Mouse (Mus musculus) cerebellum, postnatal 25 days (tissue): ENCODE measurements around the gene Slc38a4.

ENCODE experiments used
- DNase-seq, 2 experiments: peaks; one replicate each; pipeline ENCODE4 v3.0.0; 2021; ENCODE audit warnings: mixed read lengths in 2 of 2

Gene Slc38a4

GRCm38 (mm10) chr15:97011599-97012372 is 44.0 kb downstream of the Slc38a4 start:
- DNase-seq, result no peak

GRCm38 (mm10) chr15:97009271-97009670 is 46.5 kb downstream of the Slc38a4 start:
- DNase-seq, result no peak

GRCm38 (mm10) chr15:97005631-97006234 is 50.0 kb downstream of the Slc38a4 start:
- DNase-seq, result no peak

- no peak for DNase-seq
These were observed 51.3 kb downstream of the Slc38a4 start for GRCm38 (mm10) chr15:97004525-97004867.

GRCm38 (mm10) chr15:97003851-97004524 is 51.8 kb downstream of the Slc38a4 start:
- DNase-seq, result no peak

- DNase-seq, result peak; percentile 4
These were observed 52.6 kb downstream of the Slc38a4 start for GRCm38 (mm10) chr15:97003186-97003585.

- peak; percentile 7 to 8 for DNase-seq
These were observed 53.0 kb downstream of the Slc38a4 start for GRCm38 (mm10) chr15:97002752-97003151.

- no peak for DNase-seq
These were observed 53.9 kb downstream of the Slc38a4 start for GRCm38 (mm10) chr15:97001886-97002285.

GRCm38 (mm10) chr15:97001416-97001815 is 54.3 kb downstream of the Slc38a4 start:
- DNase-seq, result no peak

GRCm38 (mm10) chr15:97000319-97001251 is 55.2 kb downstream of the Slc38a4 start:
- DNase-seq, result no peak

- no peak for DNase-seq
These were observed 56.4 kb downstream of the Slc38a4 start for GRCm38 (mm10) chr15:96999401-96999800.

GRCm38 (mm10) chr15:96985618-96986017 is 70.1 kb downstream of the Slc38a4 start:
- no peak for DNase-seq

GRCm38 (mm10) chr15:96983581-96984330 is 72.0 kb downstream of the Slc38a4 start:
- DNase-seq, result no peak

- DNase-seq, result no peak
These were observed 80.6 kb downstream of the Slc38a4 start for GRCm38 (mm10) chr15:96975125-96975524.

- DNase-seq, result no peak
These were observed 81.6 kb downstream of the Slc38a4 start for GRCm38 (mm10) chr15:96974131-96974530.

- no peak for DNase-seq
These were observed 82.4 kb downstream of the Slc38a4 start for GRCm38 (mm10) chr15:96973370-96973769.

- DNase-seq, result no peak
These were observed 83.0 kb downstream of the Slc38a4 start for GRCm38 (mm10) chr15:96972706-96973274.

- no peak for DNase-seq
These were observed 83.8 kb downstream of the Slc38a4 start for GRCm38 (mm10) chr15:96971906-96972305.

GRCm38 (mm10) chr15:96969792-96970191 is 86.0 kb downstream of the Slc38a4 start:
- no peak for DNase-seq

GRCm38 (mm10) chr15:96968741-96969140 is 87.0 kb downstream of the Slc38a4 start:
- no peak for DNase-seq

GRCm38 (mm10) chr15:96966326-96966725 is 89.4 kb downstream of the Slc38a4 start:
- no peak for DNase-seq

- DNase-seq, result no peak
These were observed 92.0 kb downstream of the Slc38a4 start for GRCm38 (mm10) chr15:96963735-96964134.
